Mouse (Mus musculus): ENCODE data around the gene Fgf11. TPM values are rescaled to one million over a fixed set of nuclear protein-coding genes. Genes with fewer than 3 reads are reported as not detected.

The Fgf11 gene
- polyA plus RNA-seq, 2 experiments: 0.06 to 0.41 TPM

GRCm38 (mm10) chr11:69761868-69762267, 39.8 kb downstream of the Fgf11 start, which contains the start of gene Slc35g3:
TSS of gene Slc35g3 (minus strand) at chr11:69761968.
- Histone ChIP-seq H3K9ac (replicated peaks) (no peak within 1 kb of the TSS), H3K9me3 (ENCODE audit: control insufficient read depth, low read length) (no peaks in the 10 kb centered on the region), H3K36me3 (replicated peaks; ENCODE audit: control insufficient read depth, insufficient read depth, low read depth) (no peaks in the 10 kb centered on the region), H3K27ac (no peak within 1 kb of the TSS), H3K4me1 (replicated peaks; ENCODE audit: control insufficient read depth in 2 of 2, insufficient read depth in 2 of 2, low read length in 1 of 2) (peaks cover 17 to 21% of the 10 kb centered on the region in 2 experiments), H3K4me2 (ENCODE audit: low read depth) (no peak within 1 kb of the TSS), H3K4me3 (ENCODE audit: insufficient read depth in 1 of 2, low read depth in 2 of 2, low read length in 2 of 2) (no peak within 1 kb of the TSS), H3K27me3 (ENCODE audit: control insufficient read depth, insufficient read depth, low read length) (no peaks in the 10 kb centered on the region)
- TF ChIP-seq CTCF (IDR thresholded peaks at IDR 0.05; ENCODE audit: low read depth) (no peak), EP300 (IDR thresholded peaks at IDR 0.05; ENCODE audit: low read depth) (no peak)
- WGBS (ENCODE audit: insufficient replicate concordance): 39% methylated on average over 1 of the region's 1 CpGs
- no peak for ATAC-seq (ENCODE audit: insufficient read depth)
- DNase-seq (ENCODE audit: low read depth in 3 of 3, low spot score in 3 of 3): no peak

- TF ChIP-seq CTCF (IDR thresholded peaks at IDR 0.05; ENCODE audit: low read depth) (no peak), EP300 (IDR thresholded peaks at IDR 0.05; ENCODE audit: low read depth) (no peak)
- H3K36me3 ChIP-seq (replicated peaks; ENCODE audit: control insufficient read depth, insufficient read depth, low read depth): 0 out of 2 replicates have a peak, but pooled peaks cover 5% of the 10 kb centered on the region
- DNase-seq (ENCODE audit: low read depth in 3 of 3, low spot score in 3 of 3): no peak
- H3K9me3 ChIP-seq (ENCODE audit: control insufficient read depth, low read length): no peaks in the 10 kb centered on the region
- H3K27me3 ChIP-seq (ENCODE audit: control insufficient read depth, insufficient read depth, low read length): no peaks in the 10 kb centered on the region
- H3K9ac ChIP-seq (replicated peaks): no peak overlapping the region
- peaks cover 19 to 22% of the 10 kb centered on the region in 2 experiments for H3K4me1 ChIP-seq (replicated peaks; ENCODE audit: control insufficient read depth in 2 of 2, insufficient read depth in 2 of 2, low read length in 1 of 2)
- no peak for ATAC-seq (ENCODE audit: insufficient read depth)
- no peak overlapping the region for H3K27ac ChIP-seq
- H3K4me3 ChIP-seq (ENCODE audit: insufficient read depth in 1 of 2, low read depth in 2 of 2, low read length in 2 of 2): no peak overlapping the region
- no peak overlapping the region for H3K4me2 ChIP-seq (ENCODE audit: low read depth)
- 82% methylated on average over 7 of the region's 7 CpGs for WGBS (ENCODE audit: insufficient replicate concordance)
Observed at GRCm38 (mm10) chr11:69760901-69761200, 40.8 kb downstream of the Fgf11 start.

DNA sequence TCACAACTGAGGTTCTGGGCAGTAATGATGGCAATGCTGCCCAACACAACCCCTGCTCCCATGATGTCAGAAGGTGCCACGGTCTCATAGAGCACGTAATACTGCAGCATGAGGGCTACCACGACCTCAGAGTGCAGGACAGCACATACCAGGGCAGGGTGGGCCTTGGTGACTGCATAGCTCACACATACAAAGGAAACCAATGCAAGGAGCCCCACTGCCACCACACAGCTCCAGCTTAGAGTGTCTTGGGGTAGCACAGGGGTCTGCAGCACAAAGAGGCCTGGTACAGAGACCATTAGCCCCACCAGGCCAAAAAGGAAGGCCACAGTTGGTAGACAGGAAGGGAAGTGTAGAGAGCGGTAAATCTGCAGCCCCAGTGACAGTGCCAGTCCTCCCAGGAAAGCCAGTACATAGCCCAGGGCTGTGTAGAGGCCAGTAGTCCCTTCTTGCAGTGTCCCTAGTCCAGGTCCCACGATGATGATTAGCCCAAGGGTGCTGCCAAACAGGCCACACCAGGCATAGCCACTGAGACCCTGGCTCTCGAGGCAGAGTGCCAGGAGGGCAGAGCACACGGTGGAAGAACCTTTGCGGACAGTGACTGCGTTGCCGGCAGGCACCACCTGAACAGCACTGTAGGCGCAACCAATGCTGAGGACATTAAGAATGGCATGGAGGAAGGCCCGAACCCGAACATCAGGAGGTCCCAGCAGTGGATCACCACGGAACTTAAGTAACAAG, 41.3 kb downstream of the Fgf11 start:
- ATAC-seq (ENCODE audit: insufficient read depth): no peak
- peak overlapping the region in 1 of 2 experiments; percentile 79; a peak in 3 of 4 replicates for H3K4me3 ChIP-seq (ENCODE audit: insufficient read depth in 1 of 2, low read depth in 2 of 2, low read length in 2 of 2)
- peaks cover 23 to 24% of the 10 kb centered on the region in 2 experiments for H3K4me1 ChIP-seq (replicated peaks; ENCODE audit: control insufficient read depth in 2 of 2, insufficient read depth in 2 of 2, low read length in 1 of 2)
- no peak overlapping the region; the same call in none of the 2 replicates for H3K9ac ChIP-seq (replicated peaks)
- no peak for DNase-seq (ENCODE audit: low read depth in 3 of 3, low spot score in 3 of 3)
- H3K36me3 ChIP-seq (replicated peaks; ENCODE audit: control insufficient read depth, insufficient read depth, low read depth): 0 out of 2 replicates have a peak, but pooled peaks cover 5% of the 10 kb centered on the region
- H3K4me2 ChIP-seq (ENCODE audit: low read depth): peak overlapping the region; percentile 82
- WGBS (ENCODE audit: insufficient replicate concordance): 74% methylated on average over 14 of the region's 14 CpGs
- TF ChIP-seq EP300 (IDR thresholded peaks at IDR 0.05; ENCODE audit: low read depth) (no peak), CTCF (IDR thresholded peaks at IDR 0.05; ENCODE audit: low read depth) (no peak)
- no peaks in the 10 kb centered on the region for H3K9me3 ChIP-seq (ENCODE audit: control insufficient read depth, low read length)
- H3K27me3 ChIP-seq (ENCODE audit: control insufficient read depth, insufficient read depth, low read length): no peaks in the 10 kb centered on the region
- no peak overlapping the region; the same call in 1 of the 2 replicates for H3K27ac ChIP-seq

- peak overlapping the region; percentile 76 for H3K9ac ChIP-seq (replicated peaks)
- TF ChIP-seq EP300 (IDR thresholded peaks at IDR 0.05; ENCODE audit: low read depth): no peak
- no peak for TF ChIP-seq CTCF (IDR thresholded peaks at IDR 0.05; ENCODE audit: low read depth)
- H3K27ac ChIP-seq: peak overlapping the region; percentile 97
- peak; percentile 84 for ATAC-seq (ENCODE audit: insufficient read depth)
- under 1% methylated on average over 37 of the region's 37 CpGs for WGBS (ENCODE audit: insufficient replicate concordance)
- H3K4me2 ChIP-seq (ENCODE audit: low read depth): peak overlapping the region; percentile 82
- peak; percentile 90 to 92 (median 91) for DNase-seq (ENCODE audit: low read depth in 3 of 3, low spot score in 3 of 3)
- peak overlapping the region; percentile 78 to 79 for H3K4me3 ChIP-seq (ENCODE audit: insufficient read depth in 1 of 2, low read depth in 2 of 2, low read length in 2 of 2)
- no peaks in the 10 kb centered on the region for H3K27me3 ChIP-seq (ENCODE audit: control insufficient read depth, insufficient read depth, low read length)
- no peaks in the 10 kb centered on the region for H3K9me3 ChIP-seq (ENCODE audit: control insufficient read depth, low read length)
- H3K4me1 ChIP-seq (replicated peaks; ENCODE audit: control insufficient read depth in 2 of 2, insufficient read depth in 2 of 2, low read length in 1 of 2): peaks cover 27 to 32% of the 10 kb centered on the region in 2 experiments
- 0 out of 2 replicates have a peak, but pooled peaks cover 5% of the 10 kb centered on the region for H3K36me3 ChIP-seq (replicated peaks; ENCODE audit: control insufficient read depth, insufficient read depth, low read depth)
Observed at GRCm38 (mm10) chr11:69758971-69759721, 42.5 kb downstream of the Fgf11 start.

DNA sequence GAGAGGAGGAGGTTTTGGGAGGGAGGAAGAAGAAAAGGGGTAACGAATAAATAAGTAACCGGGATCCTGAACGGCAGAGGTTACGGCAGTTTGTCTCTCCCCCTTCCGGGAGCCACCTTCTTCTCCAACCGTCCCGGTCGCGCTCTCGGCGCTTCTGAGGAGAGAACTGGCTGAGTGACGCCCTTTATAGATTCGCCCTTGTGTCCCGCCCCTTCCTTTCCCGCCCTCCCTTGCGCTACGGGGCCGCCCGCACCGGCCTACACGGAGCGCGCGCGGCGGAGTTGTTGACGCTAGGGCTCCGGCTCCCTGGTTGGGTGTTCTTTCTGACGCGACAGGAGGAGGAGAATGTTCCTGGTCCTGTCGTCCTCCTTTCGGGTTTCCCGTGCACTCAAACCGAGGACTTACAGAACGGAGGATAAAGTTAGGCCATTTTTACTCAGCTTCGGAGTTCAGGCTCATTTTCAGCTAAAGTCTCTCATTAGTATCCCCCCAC, 43.1 kb downstream of the Fgf11 start, which contains the start of gene Polr2a:
TSS of gene Polr2a (minus strand) at position 160 of the 493 bp plus-strand sequence.
- peak; percentile 72 for TF ChIP-seq EP300 (IDR thresholded peaks at IDR 0.05; ENCODE audit: low read depth)
- TF ChIP-seq CTCF (IDR thresholded peaks at IDR 0.05; ENCODE audit: low read depth): peak; percentile 17; the same call in 1 of the 2 replicates
- Histone ChIP-seq H3K4me1 (replicated peaks; ENCODE audit: control insufficient read depth in 2 of 2, insufficient read depth in 2 of 2, low read length in 1 of 2) (peaks cover 32 to 34% of the 10 kb centered on the region in 2 experiments), H3K4me2 (ENCODE audit: low read depth) (peak within 1 kb of the TSS; percentile 82), H3K9ac (replicated peaks) (peak within 1 kb of the TSS; percentile 92), H3K36me3 (replicated peaks; ENCODE audit: control insufficient read depth, insufficient read depth, low read depth) (0 out of 2 replicates have a peak, but pooled peaks cover 5% of the 10 kb centered on the region), H3K9me3 (ENCODE audit: control insufficient read depth, low read length) (no peaks in the 10 kb centered on the region), H3K27ac (peak within 1 kb of the TSS; percentile 97), H3K27me3 (ENCODE audit: control insufficient read depth, insufficient read depth, low read length) (no peaks in the 10 kb centered on the region), H3K4me3 (ENCODE audit: insufficient read depth in 1 of 2, low read depth in 2 of 2, low read length in 2 of 2) (peak within 1 kb of the TSS; percentile 79 to 88)
- WGBS (ENCODE audit: insufficient replicate concordance): under 1% methylated on average over 33 of the region's 36 CpGs
- DNase-seq (ENCODE audit: low read depth in 3 of 3, low spot score in 3 of 3) (peak; percentile 94 to 96 (median 95)), ATAC-seq (ENCODE audit: insufficient read depth) (peak; percentile 92)
